Mouse (Mus musculus): ENCODE measurements around the gene Wapl. TPM values are rescaled to one million over a fixed set of nuclear protein-coding genes. Genes with fewer than 3 reads are reported as not detected.

The Wapl gene
- 18.3 and 21.2 TPM in 2 replicates for polyA plus RNA-seq (2015; fragmentation: Nextera tagmentation; extraction: Ambion mirVana)

- H3K4me1 ChIP-seq (replicated peaks), result peaks cover 30% of the 10 kb centered on the region
- H3K4me2 ChIP-seq, result peak within 1 kb of the TSS; percentile 92
- no peaks in the 10 kb centered on the region for H3K27me3 ChIP-seq
- peak; percentile 99 for ATAC-seq (ENCODE audit: low read depth)
- H3K4me3 ChIP-seq, result peak within 1 kb of the TSS; percentile 97
- no peaks in the 10 kb centered on the region for H3K9me3 ChIP-seq
- peak within 1 kb of the TSS; percentile 95 for H3K9ac ChIP-seq
- under 1% methylated on average over 87 of the region's 90 CpGs for WGBS
- H3K36me3 ChIP-seq, result peaks cover 5% of the 10 kb centered on the region; the same call in 1 of the 2 replicates
- H3K27ac ChIP-seq (replicated peaks), result peak within 1 kb of the TSS; percentile 94
Observed at GRCm38 (mm10) chr14:34673395-34674228, at the start of gene Wapl. Gene Wapl (plus strand): TSS chr14:34673928.

GRCm38 (mm10) chr14:34626824-34627223 is 46.9 kb upstream of the Wapl start:
- 89% methylated on average over 7 of the region's 7 CpGs for WGBS
- no peak for ATAC-seq (ENCODE audit: low read depth)
- no peaks in the 10 kb centered on the region for H3K9me3 ChIP-seq

GRCm38 (mm10) chr14:34632722-34633448 is 40.8 kb upstream of the Wapl start:
- no peaks in the 10 kb centered on the region for H3K36me3 ChIP-seq
- no peak overlapping the region for H3K9ac ChIP-seq
- H3K27ac ChIP-seq (replicated peaks), result no peak overlapping the region
- no peaks in the 10 kb centered on the region for H3K9me3 ChIP-seq
- no peak overlapping the region for H3K4me2 ChIP-seq
- no peak for ATAC-seq (ENCODE audit: low read depth)
- 77% methylated on average over 10 of the region's 10 CpGs for WGBS
- no peak overlapping the region for H3K4me3 ChIP-seq
- H3K4me1 ChIP-seq (replicated peaks), result no peaks in the 10 kb centered on the region
- no peaks in the 10 kb centered on the region for H3K27me3 ChIP-seq

More at GRCm38 (mm10) chr14:34626824-34627223, 46.9 kb upstream of the Wapl start:
- no peaks in the 10 kb centered on the region for H3K4me1 ChIP-seq (replicated peaks)
- no peak overlapping the region for H3K4me2 ChIP-seq
- H3K9ac ChIP-seq, result no peak overlapping the region
- H3K36me3 ChIP-seq, result no peaks in the 10 kb centered on the region
- no peaks in the 10 kb centered on the region for H3K27me3 ChIP-seq
- no peak overlapping the region for H3K27ac ChIP-seq (replicated peaks)
- no peak overlapping the region for H3K4me3 ChIP-seq

GRCm38 (mm10) chr14:34635192-34635591 is 38.5 kb upstream of the Wapl start:
- H3K27ac ChIP-seq (replicated peaks), result no peak overlapping the region
- H3K4me2 ChIP-seq, result no peak overlapping the region
- WGBS, result 34% methylated on average over 7 of the region's 7 CpGs
- H3K9ac ChIP-seq, result no peak overlapping the region
- ATAC-seq (ENCODE audit: low read depth), result no peak
- H3K4me3 ChIP-seq, result no peak overlapping the region
- H3K9me3 ChIP-seq, result no peaks in the 10 kb centered on the region
- no peaks in the 10 kb centered on the region for H3K4me1 ChIP-seq (replicated peaks)
- no peaks in the 10 kb centered on the region for H3K36me3 ChIP-seq
- H3K27me3 ChIP-seq, result no peaks in the 10 kb centered on the region

GRCm38 (mm10) chr14:34635721-34636120 is 38.0 kb upstream of the Wapl start:
- no peaks in the 10 kb centered on the region for H3K27me3 ChIP-seq
- WGBS, result 90% methylated on average over 6 of the region's 6 CpGs
- no peaks in the 10 kb centered on the region for H3K9me3 ChIP-seq
- no peak overlapping the region for H3K9ac ChIP-seq
- no peak overlapping the region for H3K4me2 ChIP-seq
- no peaks in the 10 kb centered on the region for H3K36me3 ChIP-seq
- ATAC-seq (ENCODE audit: low read depth), result no peak
- H3K27ac ChIP-seq (replicated peaks), result no peak overlapping the region
- no peaks in the 10 kb centered on the region for H3K4me1 ChIP-seq (replicated peaks)
- H3K4me3 ChIP-seq, result no peak overlapping the region

GRCm38 (mm10) chr14:34644140-34644539 is 29.6 kb upstream of the Wapl start:
- no peaks in the 10 kb centered on the region for H3K4me1 ChIP-seq (replicated peaks)
- no peak overlapping the region for H3K27ac ChIP-seq (replicated peaks)
- H3K27me3 ChIP-seq, result no peaks in the 10 kb centered on the region
- H3K4me3 ChIP-seq, result no peak overlapping the region
- 75% methylated on average over 7 of the region's 7 CpGs for WGBS
- H3K36me3 ChIP-seq, result no peaks in the 10 kb centered on the region
- H3K9me3 ChIP-seq, result no peaks in the 10 kb centered on the region
- no peak for ATAC-seq (ENCODE audit: low read depth)
- H3K4me2 ChIP-seq, result no peak overlapping the region
- no peak overlapping the region for H3K9ac ChIP-seq

- H3K27ac ChIP-seq (replicated peaks), result no peak overlapping the region
- H3K9ac ChIP-seq, result no peak overlapping the region
- 82% methylated on average over 8 of the region's 8 CpGs for WGBS
- H3K4me1 ChIP-seq (replicated peaks), result no peaks in the 10 kb centered on the region
- no peak overlapping the region for H3K4me2 ChIP-seq
- H3K36me3 ChIP-seq, result no peaks in the 10 kb centered on the region
- no peaks in the 10 kb centered on the region for H3K9me3 ChIP-seq
- no peaks in the 10 kb centered on the region for H3K27me3 ChIP-seq
- H3K4me3 ChIP-seq, result no peak overlapping the region
- ATAC-seq (ENCODE audit: low read depth), result no peak
Observed at GRCm38 (mm10) chr14:34647870-34648475, 25.8 kb upstream of the Wapl start.

GRCm38 (mm10) chr14:34657131-34657530 is 16.6 kb upstream of the Wapl start:
- no peak for ATAC-seq (ENCODE audit: low read depth)
- no peak overlapping the region for H3K4me2 ChIP-seq
- H3K9ac ChIP-seq, result no peak overlapping the region
- H3K36me3 ChIP-seq, result no peaks in the 10 kb centered on the region
- peaks cover 12% of the 10 kb centered on the region for H3K4me1 ChIP-seq (replicated peaks)
- H3K9me3 ChIP-seq, result no peaks in the 10 kb centered on the region
- WGBS, result 91% methylated on average over 5 of the region's 5 CpGs
- no peak overlapping the region for H3K4me3 ChIP-seq
- H3K27ac ChIP-seq (replicated peaks), result no peak overlapping the region
- H3K27me3 ChIP-seq, result peaks cover 32% of the 10 kb centered on the region

GRCm38 (mm10) chr14:34660351-34660787 is 13.4 kb upstream of the Wapl start:
- WGBS, result 46% methylated on average over 7 of the region's 7 CpGs
- H3K9ac ChIP-seq, result no peak overlapping the region
- H3K4me1 ChIP-seq (replicated peaks), result peaks cover 15% of the 10 kb centered on the region
- no peak for ATAC-seq (ENCODE audit: low read depth)
- peaks cover 55% of the 10 kb centered on the region for H3K27me3 ChIP-seq
- H3K4me3 ChIP-seq, result no peak overlapping the region
- no peak overlapping the region for H3K27ac ChIP-seq (replicated peaks)
- no peak overlapping the region for H3K4me2 ChIP-seq
- H3K9me3 ChIP-seq, result no peaks in the 10 kb centered on the region
- H3K36me3 ChIP-seq, result no peaks in the 10 kb centered on the region

- Histone ChIP-seq H3K4me1 (replicated peaks) (peaks cover 15% of the 10 kb centered on the region), H3K27me3 (peaks cover 55% of the 10 kb centered on the region), H3K4me3 (peak overlapping the region; percentile 50), H3K9ac (peak overlapping the region; percentile 65), H3K36me3 (no peaks in the 10 kb centered on the region), H3K4me2 (peak overlapping the region; percentile 92), H3K9me3 (no peaks in the 10 kb centered on the region), H3K27ac (replicated peaks) (no peak overlapping the region)
- no peak for ATAC-seq (ENCODE audit: low read depth)
- whole genome bisulfite sequencing, result 11% methylated on average over 22 of the region's 22 CpGs
Observed at GRCm38 (mm10) chr14:34660788-34661591, 12.7 kb upstream of the Wapl start.

GRCm38 (mm10) chr14:34661621-34662477 is 11.9 kb upstream of the Wapl start:
- Histone ChIP-seq H3K27me3 (peaks cover 55% of the 10 kb centered on the region), H3K4me3 (peak overlapping the region; percentile 50), H3K4me2 (peak overlapping the region; percentile 92), H3K9ac (peak overlapping the region; percentile 65), H3K4me1 (replicated peaks) (peaks cover 15% of the 10 kb centered on the region), H3K27ac (replicated peaks) (no peak overlapping the region), H3K9me3 (no peaks in the 10 kb centered on the region), H3K36me3 (no peaks in the 10 kb centered on the region)
- under 1% methylated on average over 39 of the region's 39 CpGs for WGBS
- 0 out of 2 replicates have a peak, but pooled peaks have one; percentile 47 for ATAC-seq (ENCODE audit: low read depth)
